Mouse (Mus musculus): ENCODE measurements around the gene Dnajc28.
A peak's percentile ranks its signal among the peaks of the same experiment; 100 is the strongest.

The Dnajc28 gene

GRCm38 (mm10) chr16:91632439-91632838, 13.6 kb upstream of the Dnajc28 start:
- DNase-seq (ENCODE audit: low spot score): no peak

- no peak for DNase-seq (ENCODE audit: low spot score)
Measured at GRCm38 (mm10) chr16:91630584-91630983, 11.8 kb upstream of the Dnajc28 start.

- DNase-seq (ENCODE audit: low spot score): no peak
Measured at GRCm38 (mm10) chr16:91629749-91630148, 10.9 kb upstream of the Dnajc28 start.

- DNase-seq (ENCODE audit: low spot score): no peak
Measured at GRCm38 (mm10) chr16:91628673-91629072, 9.8 kb upstream of the Dnajc28 start.

- no peak for DNase-seq (ENCODE audit: low spot score)
Measured at GRCm38 (mm10) chr16:91627831-91628230, 9.0 kb upstream of the Dnajc28 start.

- no peak for DNase-seq (ENCODE audit: low spot score)
Measured at GRCm38 (mm10) chr16:91623074-91623473, 4.2 kb upstream of the Dnajc28 start.

- DNase-seq (ENCODE audit: low spot score): no peak
Measured at GRCm38 (mm10) chr16:91620991-91621390, 2.2 kb upstream of the Dnajc28 start.

GRCm38 (mm10) chr16:91620185-91620584, 1.4 kb upstream of the Dnajc28 start:
- DNase-seq (ENCODE audit: low spot score): no peak

GRCm38 (mm10) chr16:91614552-91614951, 4.3 kb downstream of the Dnajc28 start:
- no peak for DNase-seq (ENCODE audit: low spot score)

- DNase-seq (ENCODE audit: low spot score): no peak
Measured at GRCm38 (mm10) chr16:91612525-91612924, 6.3 kb downstream of the Dnajc28 start.

GRCm38 (mm10) chr16:91611248-91611647, 7.6 kb downstream of the Dnajc28 start:
- no peak for DNase-seq (ENCODE audit: low spot score)

GRCm38 (mm10) chr16:91609501-91610245, 9.2 kb downstream of the Dnajc28 start:
- no peak for DNase-seq (ENCODE audit: low spot score)

GRCm38 (mm10) chr16:91606958-91607357, 11.9 kb downstream of the Dnajc28 start:
- DNase-seq (ENCODE audit: low spot score): no peak

GRCm38 (mm10) chr16:91605156-91605555, 13.7 kb downstream of the Dnajc28 start:
- DNase-seq (ENCODE audit: low spot score): no peak

- no peak for DNase-seq (ENCODE audit: low spot score)
Measured at GRCm38 (mm10) chr16:91601693-91602092, 17.1 kb downstream of the Dnajc28 start.

- no peak for DNase-seq (ENCODE audit: low spot score)
Measured at GRCm38 (mm10) chr16:91601081-91601480, 17.7 kb downstream of the Dnajc28 start.

GRCm38 (mm10) chr16:91599242-91599641, 19.6 kb downstream of the Dnajc28 start:
- DNase-seq (ENCODE audit: low spot score): no peak

- DNase-seq (ENCODE audit: low spot score): peak; percentile 98
Measured at GRCm38 (mm10) chr16:91597672-91598010, 21.2 kb downstream of the Dnajc28 start, which contains the start of gene Tmem50b. Gene Tmem50b, minus strand, starts transcription at chr16:91597800.

- DNase-seq (ENCODE audit: low spot score): peak; percentile 4
Measured at GRCm38 (mm10) chr16:91596779-91597671, 21.8 kb downstream of the Dnajc28 start.

- peak; percentile 9 for DNase-seq (ENCODE audit: low spot score)
Measured at GRCm38 (mm10) chr16:91596397-91596778, 22.4 kb downstream of the Dnajc28 start.

- DNase-seq (ENCODE audit: low spot score): no peak
Measured at GRCm38 (mm10) chr16:91595076-91595475, 23.8 kb downstream of the Dnajc28 start.

GRCm38 (mm10) chr16:91593262-91593661, 25.6 kb downstream of the Dnajc28 start:
- DNase-seq (ENCODE audit: low spot score): no peak

GRCm38 (mm10) chr16:91592162-91592561, 26.7 kb downstream of the Dnajc28 start:
- DNase-seq (ENCODE audit: low spot score): no peak
